Mouse (Mus musculus): Measurements from ENCODE around the gene Alox8.

Alox8 gene

DNA sequence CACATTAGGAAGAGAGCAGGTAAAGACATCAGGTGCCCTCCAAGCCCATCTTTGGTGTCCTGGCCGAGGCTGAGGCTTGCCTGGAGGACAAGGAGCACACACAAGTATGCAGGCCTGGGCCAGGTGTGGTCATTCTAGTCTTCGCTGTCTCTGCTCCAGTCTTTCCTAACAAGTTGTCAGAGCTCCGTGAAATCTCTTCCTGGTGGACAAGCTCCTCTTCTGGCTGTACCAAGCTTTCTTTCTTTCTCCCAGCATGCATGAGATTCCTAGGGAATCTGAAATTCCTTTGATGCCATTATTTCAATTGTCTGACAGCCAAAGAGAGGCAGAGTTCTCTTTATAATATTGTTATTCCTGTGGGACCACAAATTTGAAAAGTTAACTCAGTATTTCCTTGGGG, 18.1 kb downstream of the Alox8 start:
- DNase-seq, result no peak

DNA sequence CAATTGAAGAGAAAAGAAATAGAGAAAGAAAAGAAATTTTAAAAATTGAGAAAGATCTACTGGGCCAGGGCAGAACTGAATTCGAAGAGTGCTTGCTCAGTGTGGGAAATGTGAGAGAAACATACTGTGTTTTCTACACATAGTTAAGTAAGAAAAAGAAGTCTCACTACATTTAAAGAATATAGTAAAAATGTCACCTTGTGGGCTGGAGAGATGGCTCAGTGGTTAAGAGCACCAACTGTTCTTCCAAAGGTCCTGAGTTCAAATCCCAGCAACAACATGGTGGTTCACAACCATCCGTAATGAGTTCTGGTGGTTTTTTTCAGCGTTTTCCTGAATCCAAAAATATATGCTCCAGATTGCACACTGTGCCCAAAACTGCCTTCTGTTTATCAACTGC, 19.1 kb downstream of the Alox8 start:
- no peak for DNase-seq

DNA sequence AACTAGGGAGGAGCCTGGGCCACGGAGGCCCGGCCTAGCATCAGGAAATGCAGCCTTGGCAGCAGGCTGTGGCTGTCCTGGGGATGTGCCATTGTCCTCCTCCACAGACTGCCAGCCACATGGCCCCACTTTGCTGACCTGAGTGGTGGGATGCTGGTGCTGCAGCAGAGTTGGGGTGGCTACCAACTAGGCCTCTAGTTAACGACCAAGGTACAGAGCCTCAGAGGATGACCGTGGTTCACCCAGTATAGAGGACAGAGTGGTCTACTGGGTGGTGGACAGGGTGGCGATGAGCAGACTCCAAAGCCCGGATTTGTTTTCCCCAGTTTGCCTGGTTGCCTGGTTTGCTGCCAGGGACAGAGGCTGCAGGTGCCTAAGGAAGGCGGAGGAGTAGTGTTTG, 22.9 kb downstream of the Alox8 start:
- DNase-seq, result no peak

DNA sequence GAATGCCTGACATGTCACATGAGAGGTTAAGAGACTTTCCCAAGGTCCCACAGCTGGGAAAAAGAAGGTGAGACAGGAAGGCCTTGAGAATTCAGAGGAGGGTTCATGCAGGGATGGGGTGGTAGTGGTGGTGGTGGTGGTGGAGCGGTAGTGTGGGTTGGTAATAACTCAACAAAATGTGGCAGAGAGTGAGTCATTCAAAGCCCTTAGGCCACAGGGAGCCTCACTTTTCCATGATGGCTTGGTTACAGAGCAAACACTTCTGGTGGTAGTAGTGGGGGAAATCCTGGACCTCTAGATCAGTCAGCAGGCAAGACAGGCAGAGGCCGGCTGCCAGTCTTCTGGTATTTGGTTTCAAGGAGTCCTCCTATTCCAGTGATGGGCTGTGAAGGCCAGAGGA, 25.0 kb downstream of the Alox8 start:
- no peak for DNase-seq

DNA sequence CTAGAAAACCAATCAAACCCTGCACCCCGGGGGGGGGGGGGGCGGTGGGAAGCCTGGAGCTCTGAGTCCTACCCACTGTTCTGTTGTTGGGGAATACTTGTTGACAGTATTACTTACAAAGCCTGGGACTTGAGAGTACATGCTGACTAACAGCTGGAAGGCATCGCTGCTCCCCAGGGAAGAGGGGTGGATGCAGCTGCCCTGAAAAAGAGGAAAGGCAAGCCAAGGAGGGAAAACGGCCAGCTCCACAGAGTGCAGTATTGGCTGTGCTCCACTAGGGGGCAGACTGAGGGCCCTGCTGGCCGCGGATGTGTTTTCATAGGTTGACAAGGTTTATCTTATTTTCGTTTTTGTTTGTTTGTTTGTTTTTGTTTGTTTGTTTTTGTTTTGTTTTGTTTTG, 26.0 kb downstream of the Alox8 start:
- DNase-seq, result peak; percentile 55

DNA sequence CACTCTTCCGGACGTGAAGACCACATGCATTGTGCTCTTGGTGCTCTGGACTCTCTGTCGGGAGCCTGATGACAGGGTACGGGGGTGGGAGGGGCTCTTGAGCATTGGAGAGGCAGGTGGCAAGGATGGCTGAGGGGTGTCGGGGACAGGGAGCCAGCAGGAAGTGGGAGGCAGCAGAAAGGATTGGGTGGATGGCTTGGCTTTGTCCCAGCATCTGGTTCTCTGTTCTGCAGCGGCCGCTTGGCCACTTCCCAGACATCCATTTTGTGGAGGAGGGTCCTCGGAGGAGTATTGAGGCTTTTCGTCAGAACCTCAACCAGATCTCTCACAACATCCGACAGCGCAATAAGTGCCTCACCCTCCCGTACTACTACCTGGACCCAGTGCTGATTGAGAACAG, 28.3 kb downstream of the Alox8 start:
- no peak for DNase-seq

DNA sequence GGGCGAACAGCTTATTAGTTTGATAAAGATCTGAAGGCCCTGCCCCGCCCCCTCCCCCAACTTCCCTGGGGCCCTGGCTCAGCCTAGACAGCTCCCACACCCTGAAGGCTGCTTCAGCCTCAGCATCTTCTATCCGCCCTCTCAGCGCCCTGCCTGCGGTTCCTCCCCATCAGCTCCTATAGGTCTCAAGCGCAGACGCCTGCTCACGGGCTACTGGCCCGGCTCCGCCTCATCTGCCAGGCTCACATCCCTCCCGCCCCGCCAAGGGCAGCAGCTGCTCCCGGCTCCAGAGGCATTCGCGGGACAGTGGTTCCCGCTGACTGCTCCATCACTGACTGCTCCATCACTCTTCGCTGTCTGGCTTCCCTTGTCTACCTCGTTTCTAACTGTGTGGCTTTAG, 40.8 kb downstream of the Alox8 start, which contains the start of gene Alox12b:
Alox12b (plus strand) TSS at position 190 of the 400 bp plus-strand sequence.
- no peak for DNase-seq

DNA sequence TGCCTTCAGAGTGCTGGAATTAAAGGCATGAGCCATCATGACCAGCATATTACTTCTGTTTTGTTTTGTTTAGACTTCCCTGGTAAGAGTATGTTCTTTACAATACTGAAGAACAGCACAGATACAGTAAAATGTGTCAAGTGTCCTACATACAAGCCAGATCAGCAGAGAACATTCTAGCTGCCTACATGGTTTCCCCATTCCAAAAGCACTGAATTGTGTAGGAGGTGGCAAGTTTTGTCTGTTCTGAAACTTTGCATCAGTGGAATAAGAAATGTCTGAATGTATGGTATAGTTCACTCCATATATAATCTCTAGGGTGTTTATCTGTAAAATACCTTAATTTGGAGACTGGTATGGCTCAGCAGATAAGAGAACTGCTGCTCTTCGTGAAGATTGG, 42.3 kb downstream of the Alox8 start:
- DNase-seq, result no peak

DNA sequence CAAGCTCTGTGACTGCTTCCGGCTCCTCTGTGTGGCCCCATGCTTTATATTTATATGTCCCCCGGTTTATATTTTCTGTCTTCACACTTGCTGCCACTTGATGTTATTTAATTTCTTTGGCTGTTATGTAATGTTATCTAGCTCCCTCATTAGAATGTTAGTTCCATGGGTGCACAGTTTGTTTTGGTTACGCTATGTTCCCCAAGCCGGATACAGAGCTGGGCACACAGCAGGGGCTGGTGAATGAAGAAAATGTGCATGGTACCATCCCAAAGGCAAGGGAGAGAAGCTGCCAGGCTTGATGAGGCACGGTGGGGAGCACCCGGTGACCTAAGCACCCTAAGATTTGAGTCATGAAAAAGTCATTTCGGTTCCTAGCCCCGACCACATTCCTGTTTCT, 43.8 kb downstream of the Alox8 start:
- DNase-seq, result no peak

DNA sequence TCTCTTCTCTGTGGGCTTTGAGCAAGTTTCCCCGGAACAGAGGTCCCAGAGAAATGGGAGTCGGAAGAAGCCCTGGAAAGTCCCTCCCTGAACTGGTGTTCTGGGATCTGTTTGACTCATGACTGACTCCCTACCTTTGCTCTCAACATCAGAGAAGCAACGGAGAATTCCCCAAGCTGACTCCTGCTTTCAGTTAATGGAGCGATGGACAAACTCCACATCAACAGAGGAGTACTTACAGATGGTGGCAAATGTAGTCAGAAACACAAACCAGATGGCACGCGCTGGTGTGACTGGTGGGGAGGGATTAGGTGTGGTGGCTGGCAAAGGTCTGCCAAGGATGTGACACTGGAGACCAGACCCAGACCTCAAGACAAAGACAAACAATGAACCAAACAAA, 46.6 kb downstream of the Alox8 start:
- no peak for DNase-seq

DNA sequence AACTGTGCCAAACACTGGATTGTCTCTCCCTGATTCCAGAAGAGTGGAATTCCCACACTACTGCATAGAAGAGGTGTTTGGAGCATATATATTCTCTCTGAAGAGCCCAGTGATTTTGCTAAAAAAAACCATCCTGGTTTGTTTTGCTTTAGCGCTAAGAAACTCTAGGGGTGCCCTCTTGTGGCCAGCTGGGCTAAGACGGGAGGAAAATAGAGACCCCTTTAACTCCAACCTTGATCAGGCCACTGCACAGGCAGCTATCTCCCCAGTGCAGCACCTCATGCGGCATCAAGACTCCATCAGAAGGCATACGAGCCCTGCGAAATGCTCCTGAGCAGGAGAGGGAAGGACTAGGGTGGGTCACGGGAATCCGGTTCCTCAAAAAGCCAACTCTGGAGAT, 47.2 kb downstream of the Alox8 start:
- DNase-seq, result peak; percentile 67

DNA sequence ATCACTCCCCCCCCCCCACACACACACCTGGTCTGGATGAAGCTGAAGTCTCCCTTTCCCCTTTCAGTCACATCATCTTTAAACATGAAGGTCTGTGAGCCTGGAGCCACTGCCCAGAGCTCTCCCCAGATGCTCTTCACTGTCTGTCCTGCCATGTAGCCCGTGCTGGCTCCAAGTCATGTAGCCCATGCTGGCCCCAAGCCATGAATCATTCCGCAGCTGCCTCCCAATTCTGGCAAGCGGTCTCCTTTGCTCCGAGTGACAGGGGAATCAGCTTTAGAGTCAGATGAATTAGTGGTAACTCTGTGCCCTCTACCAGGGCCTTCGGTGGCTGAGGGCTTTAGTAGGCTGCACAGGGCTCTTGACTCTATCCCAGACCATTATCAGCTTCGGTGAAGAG, 47.9 kb downstream of the Alox8 start:
- no peak for DNase-seq

DNA sequence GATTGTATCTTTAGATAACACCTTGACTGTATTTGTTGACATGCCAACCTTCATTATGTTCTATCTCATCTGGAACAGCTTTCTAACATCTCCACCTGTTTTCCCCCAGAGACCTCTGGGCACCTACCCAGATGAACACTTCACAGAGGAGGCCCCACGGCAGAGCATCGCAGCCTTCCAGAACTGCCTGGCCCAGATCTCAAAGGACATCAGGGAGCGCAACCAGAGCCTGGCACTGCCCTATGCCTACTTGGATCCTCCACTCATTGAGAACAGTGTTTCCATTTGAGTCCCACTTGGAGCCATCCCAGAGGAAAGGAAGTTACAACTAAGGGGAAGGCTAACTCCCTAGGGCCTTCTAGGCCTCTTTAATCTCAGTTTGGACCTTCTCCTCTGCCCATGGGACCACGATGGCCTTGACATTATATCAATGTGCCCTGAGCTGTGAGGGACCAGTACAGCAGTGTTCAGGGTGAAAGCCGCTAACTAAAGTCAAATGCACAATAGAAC, 49.1 kb downstream of the Alox8 start:
- no peak for DNase-seq

DNA sequence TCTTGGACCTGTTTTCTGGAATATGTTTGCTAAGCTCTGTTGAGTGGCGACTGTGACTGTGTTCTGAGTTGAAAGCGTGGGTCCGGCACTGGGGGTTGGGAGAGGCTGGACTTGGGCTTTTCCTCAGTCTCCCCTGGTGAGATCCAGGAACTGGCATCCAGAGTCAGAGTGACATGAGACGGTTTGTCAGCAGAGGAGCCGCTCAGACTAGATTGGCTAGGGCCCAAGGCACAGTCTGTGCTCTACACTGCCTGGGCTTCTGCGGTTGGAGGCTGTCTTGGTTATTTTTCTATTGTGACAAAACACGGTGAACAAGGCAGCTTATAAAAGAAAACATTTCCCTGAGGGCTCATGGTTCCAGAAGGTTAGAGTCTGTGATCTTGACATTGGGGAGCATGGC, 50.1 kb downstream of the Alox8 start:
- no peak for DNase-seq

DNA sequence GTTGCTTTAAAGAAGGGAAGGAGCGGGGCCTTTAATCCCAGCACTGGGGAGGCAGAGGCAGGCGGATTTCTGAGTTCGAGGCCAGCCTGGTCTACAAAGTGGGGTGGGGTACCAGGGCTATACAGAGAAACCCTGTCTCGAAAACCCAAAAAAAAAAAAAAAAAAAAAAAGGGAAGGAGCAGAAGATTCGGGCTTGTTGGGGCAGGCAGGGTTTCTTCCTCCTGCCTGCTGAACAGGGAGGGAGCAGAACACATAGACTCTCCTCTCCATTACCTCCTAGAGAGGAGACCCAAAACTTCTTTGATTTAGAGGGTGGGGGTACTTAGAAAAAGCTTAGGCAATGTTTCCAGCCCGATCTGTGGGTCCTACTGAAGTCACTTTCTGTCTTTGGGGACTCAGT, 62.3 kb downstream of the Alox8 start:
- DNase-seq, result no peak

DNA sequence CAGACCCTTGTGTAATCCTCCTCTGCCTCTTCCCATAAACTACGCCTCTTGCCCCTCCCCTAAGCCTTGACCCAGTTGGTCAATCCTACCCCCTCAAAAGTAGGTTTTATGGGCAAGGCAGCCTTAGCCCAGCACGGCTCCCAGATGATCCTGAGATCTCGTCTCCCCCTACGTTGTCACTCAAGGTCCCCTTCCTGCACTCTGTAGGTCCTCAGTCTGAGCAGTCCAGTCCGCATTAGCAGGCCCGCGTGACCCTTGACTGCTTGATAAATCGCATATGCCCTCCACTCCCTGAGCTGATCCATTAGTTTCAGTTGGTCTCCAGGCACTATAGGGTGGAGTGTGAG, 63.0 kb downstream of the Alox8 start:
- no peak for DNase-seq
